Mouse (Mus musculus) embryonic facial prominence, embryonic 12.5 days (tissue): ENCODE results near the gene Tjp3. TPM values are rescaled to one million over a fixed set of nuclear protein-coding genes. Genes with fewer than 3 reads are reported as not detected.

Experiments
- ATAC-seq: fragments of 200-750 bp; cut with Nextera tagmentation; 2 replicates; pipeline ENCODE4 v1.8.0; 2017; ENCODE audit not compliant: insufficient number of reproducible peaks, insufficient read depth, low FRiP score, low TSS enrichment
- H3K27ac ChIP-seq: fragments of 300-500 bp; sonication (generic); 2 replicates; pipeline ENCODE4 v1.5.1; 2016; ENCODE audit warnings: mild to moderate bottlenecking
- H3K27me3 ChIP-seq: fragments of 300-500 bp; sonication (generic); 2 replicates; pipeline ENCODE4 v1.6.1; 2016; ENCODE audit warnings: mild to moderate bottlenecking, moderate library complexity
- H3K36me3 ChIP-seq: fragments of 300-500 bp; sonication (generic); 2 replicates; pipeline ENCODE4 v1.6.1; 2016; ENCODE audit warnings: mild to moderate bottlenecking
- H3K4me1 ChIP-seq: fragments of 300-500 bp; sonication (generic); 2 replicates; pipeline ENCODE4 v1.6.1; 2016
- H3K4me2 ChIP-seq: fragments of 300-500 bp; sonication (generic); replicated peaks from 2 replicates; pipeline ENCODE4 v1.6.1; 2016; ENCODE audit warnings: mild to moderate bottlenecking, moderate library complexity
- H3K4me3 ChIP-seq: fragments of 300-500 bp; sonication (generic); 2 replicates; pipeline ENCODE4 v1.5.1; 2016; ENCODE audit warnings: mild to moderate bottlenecking
- H3K9ac ChIP-seq: fragments of 300-500 bp; sonication (generic); 2 replicates; pipeline ENCODE4 v1.6.1; 2016; ENCODE audit warnings: mild to moderate bottlenecking, moderate library complexity
- H3K9me3 ChIP-seq: fragments of 300-500 bp; sonication (generic); 2 replicates; pipeline ENCODE4 v1.6.1; 2016; ENCODE audit warnings: mild to moderate bottlenecking, moderate library complexity
- whole genome bisulfite sequencing: fragments of 180-500 bp; shearing (Covaris S2); methylation state at CpG from one replicate; pipeline ENCODE4 v1.1.7; 2016; 5-methylcytosine and 5-hydroxymethylcytosine counted together
- polyA plus RNA-seq: library from polyadenylated mRNA; unstranded; fragments of >200 nt; fragmentation: Nextera tagmentation; extraction: Ambion mirVana; gene quantifications from 2 replicates; pipeline ENCODE4 v1.2.1, GENCODE M21; 2016

The Tjp3 gene
- polyA plus RNA-seq, 1 experiment from 2014 or later: 6.4 TPM

GRCm38 (mm10) chr10:81259225-81259884 is 32.0 kb downstream of the Tjp3 start:
- no peak overlapping the region for H3K4me3 ChIP-seq
- no peak overlapping the region for H3K27ac ChIP-seq

DNA sequence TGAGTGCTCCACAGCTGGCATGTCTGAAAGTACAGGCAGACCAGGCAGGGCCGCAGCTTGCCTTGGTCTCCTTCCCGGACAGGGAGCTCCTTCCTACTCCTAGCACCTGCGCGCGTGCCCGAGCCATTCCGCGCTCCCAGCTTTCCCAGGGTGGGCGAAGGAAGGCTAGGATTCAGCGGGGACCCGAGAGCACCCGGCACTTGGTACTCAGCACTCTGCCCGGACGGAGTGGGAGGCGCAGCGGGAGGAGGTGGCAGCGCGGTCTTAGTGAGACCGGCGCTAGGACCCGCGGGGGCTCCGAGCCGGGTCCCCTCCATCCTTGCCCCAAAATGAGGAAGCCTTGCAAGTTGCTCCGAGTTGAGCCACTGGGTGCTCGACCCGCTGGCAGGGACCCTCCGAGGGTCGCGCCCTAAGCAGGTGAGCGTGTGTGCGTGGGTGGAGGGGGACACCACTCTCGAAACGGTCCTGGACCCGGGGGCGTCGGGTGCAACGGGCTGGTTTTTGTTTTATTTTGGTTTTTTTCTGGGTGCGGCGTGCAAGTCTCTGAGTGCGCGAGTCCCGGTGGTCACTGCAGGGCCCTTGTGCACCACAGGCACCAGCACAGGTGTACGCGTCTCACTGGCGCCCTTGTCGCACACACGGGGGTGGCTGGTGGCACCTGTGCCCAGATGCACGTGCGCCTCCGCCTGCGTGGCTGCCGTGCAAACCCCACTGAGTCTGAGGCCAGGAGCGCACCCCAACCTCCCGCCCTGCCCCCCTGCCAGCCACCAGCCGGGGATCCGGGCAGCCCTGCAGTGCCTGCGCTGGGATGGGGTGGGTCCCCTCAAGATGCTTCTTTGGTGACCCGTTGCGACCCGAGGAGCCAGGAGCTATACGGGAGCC is 34.0 kb downstream of the Tjp3 start:
- Histone ChIP-seq H3K4me3 (peak overlapping the region; percentile 48), H3K36me3 (peaks cover 5% of the 10 kb centered on the region), H3K9me3 (no peaks in the 10 kb centered on the region), H3K27me3 (peaks cover 74% of the 10 kb centered on the region), H3K27ac (no peak overlapping the region), H3K9ac (peak overlapping the region; percentile 45), H3K4me2 (peak overlapping the region; percentile 75), H3K4me1 (peaks cover 20% of the 10 kb centered on the region)
- 2% methylated on average over 62 of the region's 62 CpGs for WGBS
- ATAC-seq: no peak

More at GRCm38 (mm10) chr10:81259225-81259884, 32.0 kb downstream of the Tjp3 start:
- Histone ChIP-seq H3K9ac (peak overlapping the region; percentile 3; the same call in 1 of the 2 replicates), H3K4me1 (peaks cover 11% of the 10 kb centered on the region; the same call in 1 of the 2 replicates), H3K36me3 (peaks cover 24% of the 10 kb centered on the region), H3K27me3 (peaks cover 55% of the 10 kb centered on the region), H3K9me3 (no peaks in the 10 kb centered on the region), H3K4me2 (no peak overlapping the region)
- 0 out of 2 replicates have a peak, but pooled peaks have one; percentile 18 for ATAC-seq
- 51% methylated on average over 21 of the region's 21 CpGs for WGBS

- no peak for ATAC-seq
- H3K27ac ChIP-seq: no peak overlapping the region
Observed at GRCm38 (mm10) chr10:81254886-81255285, 36.5 kb downstream of the Tjp3 start.

GRCm38 (mm10) chr10:81252424-81253419 is 38.7 kb downstream of the Tjp3 start, which contains the start of gene Matk:
Matk (plus strand) TSS chr10:81252935.
- no peaks in the 10 kb centered on the region for H3K36me3 ChIP-seq
- peaks cover 73% of the 10 kb centered on the region for H3K27me3 ChIP-seq
- H3K4me1 ChIP-seq: peaks cover 17% of the 10 kb centered on the region
- peak within 1 kb of the TSS; percentile 46 for H3K4me2 ChIP-seq
- peak within 1 kb of the TSS; percentile 20; the same call in 1 of the 2 replicates for H3K4me3 ChIP-seq
- ATAC-seq: no peak
- H3K9me3 ChIP-seq: no peaks in the 10 kb centered on the region
- H3K27ac ChIP-seq: no peak within 1 kb of the TSS
- peak within 1 kb of the TSS; percentile 31; the same call in 1 of the 2 replicates for H3K9ac ChIP-seq
- 9% methylated on average over 44 of the region's 44 CpGs for WGBS

More at GRCm38 (mm10) chr10:81254886-81255285, 36.5 kb downstream of the Tjp3 start:
- Histone ChIP-seq H3K4me2 (no peak overlapping the region), H3K4me1 (peaks cover 21% of the 10 kb centered on the region), H3K9me3 (no peaks in the 10 kb centered on the region), H3K4me3 (no peak overlapping the region), H3K36me3 (no peaks in the 10 kb centered on the region), H3K9ac (no peak overlapping the region), H3K27me3 (peaks cover 90% of the 10 kb centered on the region)
- 50% methylated on average over 1 of the region's 1 CpGs for WGBS

- Histone ChIP-seq H3K4me2 (no peak overlapping the region), H3K9ac (no peak overlapping the region), H3K4me1 (peaks cover 10% of the 10 kb centered on the region), H3K9me3 (no peaks in the 10 kb centered on the region), H3K36me3 (0 out of 2 replicates have a peak, but pooled peaks cover 6% of the 10 kb centered on the region), H3K27ac (no peak overlapping the region), H3K4me3 (no peak overlapping the region), H3K27me3 (peaks cover 51% of the 10 kb centered on the region)
- ATAC-seq: no peak
- 83% methylated on average over 8 of the region's 8 CpGs for WGBS
Observed at GRCm38 (mm10) chr10:81249442-81249841, 41.9 kb downstream of the Tjp3 start.

GRCm38 (mm10) chr10:81247804-81248203 is 43.6 kb downstream of the Tjp3 start:
- no peak for ATAC-seq
- WGBS: 91% methylated on average over 2 of the region's 2 CpGs
- no peaks in the 10 kb centered on the region for H3K9me3 ChIP-seq

GRCm38 (mm10) chr10:81245166-81245565 is 46.2 kb downstream of the Tjp3 start:
- H3K9ac ChIP-seq: no peak overlapping the region
- ATAC-seq: no peak
- H3K27ac ChIP-seq: no peak overlapping the region
- no peak overlapping the region for H3K4me3 ChIP-seq
- H3K9me3 ChIP-seq: no peaks in the 10 kb centered on the region
- 86% methylated on average over 6 of the region's 6 CpGs for WGBS
- peaks cover 2% of the 10 kb centered on the region; the same call in 1 of the 2 replicates for H3K4me1 ChIP-seq
- no peak overlapping the region for H3K4me2 ChIP-seq
- 0 out of 2 replicates have a peak, but pooled peaks cover 6% of the 10 kb centered on the region for H3K36me3 ChIP-seq
- peaks cover 35% of the 10 kb centered on the region for H3K27me3 ChIP-seq

More at GRCm38 (mm10) chr10:81247804-81248203, 43.6 kb downstream of the Tjp3 start:
- peaks cover 43% of the 10 kb centered on the region for H3K27me3 ChIP-seq
- H3K4me2 ChIP-seq: no peak overlapping the region
- H3K9ac ChIP-seq: no peak overlapping the region
- peaks cover 6% of the 10 kb centered on the region for H3K4me1 ChIP-seq
- H3K27ac ChIP-seq: no peak overlapping the region
- H3K4me3 ChIP-seq: no peak overlapping the region
- H3K36me3 ChIP-seq: 0 out of 2 replicates have a peak, but pooled peaks cover 6% of the 10 kb centered on the region

GRCm38 (mm10) chr10:81244595-81244994 is 46.8 kb downstream of the Tjp3 start:
- Histone ChIP-seq H3K27me3 (peaks cover 35% of the 10 kb centered on the region), H3K36me3 (0 out of 2 replicates have a peak, but pooled peaks cover 6% of the 10 kb centered on the region), H3K4me2 (no peak overlapping the region), H3K4me1 (peaks cover 7% of the 10 kb centered on the region), H3K9ac (no peak overlapping the region), H3K9me3 (no peaks in the 10 kb centered on the region), H3K4me3 (no peak overlapping the region), H3K27ac (no peak overlapping the region)
- ATAC-seq: peak; percentile 24; the same call in 1 of the 2 replicates
- 8% methylated on average over 17 of the region's 17 CpGs for WGBS

DNA sequence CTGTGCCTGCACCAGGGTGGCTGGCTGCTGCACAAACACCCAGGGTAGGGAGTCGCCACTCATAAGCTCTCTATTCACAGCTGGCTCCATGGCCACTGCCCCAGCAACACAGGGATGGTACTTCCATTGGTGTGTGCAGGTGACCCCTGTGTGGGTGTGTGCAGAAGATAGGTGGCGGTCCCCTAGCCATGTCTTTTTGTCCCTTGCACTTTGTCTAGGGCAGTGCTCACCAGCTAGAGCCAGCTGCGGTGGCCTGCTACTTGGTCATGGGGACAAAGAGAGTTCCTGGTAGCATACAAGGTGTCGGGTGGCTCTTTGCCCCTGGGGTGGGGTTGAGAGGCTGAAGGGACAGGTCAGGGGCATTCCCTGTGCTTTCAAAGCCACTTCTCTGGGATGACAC is 47.2 kb downstream of the Tjp3 start:
- no peak for ATAC-seq
- H3K9me3 ChIP-seq: no peaks in the 10 kb centered on the region
- H3K27me3 ChIP-seq: peaks cover 37% of the 10 kb centered on the region
- H3K4me2 ChIP-seq: no peak overlapping the region
- no peak overlapping the region for H3K27ac ChIP-seq
- peaks cover 12% of the 10 kb centered on the region for H3K4me1 ChIP-seq
- H3K36me3 ChIP-seq: 0 out of 2 replicates have a peak, but pooled peaks cover 6% of the 10 kb centered on the region
- H3K9ac ChIP-seq: no peak overlapping the region
- 78% methylated on average over 4 of the region's 4 CpGs for WGBS
- H3K4me3 ChIP-seq: no peak overlapping the region

DNA sequence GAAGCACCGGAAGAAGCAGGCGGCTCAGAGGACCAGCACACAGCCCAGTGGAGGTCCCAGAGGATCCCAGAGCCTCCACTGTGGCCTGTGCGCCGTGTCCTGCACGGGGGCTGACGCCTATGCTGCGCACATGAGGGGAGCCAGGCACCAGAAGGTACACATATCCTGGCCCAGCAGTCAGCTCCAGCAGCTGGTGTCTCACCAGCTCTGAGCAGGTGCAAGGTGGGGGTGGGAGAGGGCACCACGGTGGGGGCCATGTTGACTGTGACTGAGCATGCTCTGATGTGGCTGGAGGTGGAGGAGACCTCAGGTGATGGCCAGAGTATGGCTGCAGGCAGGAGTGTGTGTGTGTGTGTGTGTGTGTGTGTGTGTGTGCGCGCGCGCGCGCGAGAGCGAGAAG is 49.4 kb downstream of the Tjp3 start:
- H3K4me3 ChIP-seq: no peak overlapping the region
- H3K27ac ChIP-seq: no peak overlapping the region
- no peak for ATAC-seq
- no peaks in the 10 kb centered on the region for H3K9me3 ChIP-seq
- no peak overlapping the region for H3K9ac ChIP-seq
- no peak overlapping the region for H3K4me2 ChIP-seq
- no peaks in the 10 kb centered on the region for H3K36me3 ChIP-seq
- peaks cover 12% of the 10 kb centered on the region for H3K4me1 ChIP-seq
- 91% methylated on average over 16 of the region's 16 CpGs for WGBS
- H3K27me3 ChIP-seq: peaks cover 49% of the 10 kb centered on the region
